Mouse (Mus musculus) liver, postnatal 0 days (tissue): ENCODE data around the gene Rbmxl2. TPM values are rescaled to one million over a fixed set of nuclear protein-coding genes. Genes with fewer than 3 reads are reported as not detected.

Source experiments
- ATAC-seq: fragments of 200-750 bp; cut with Nextera tagmentation; 2 replicates; pipeline ENCODE4 v1.8.0; 2017; ENCODE audit warnings: mild to moderate bottlenecking, moderate library complexity
- DNase-seq: peaks from one replicate; pipeline ENCODE4 v3.0.0-alpha.2; 2016
- H3K27ac ChIP-seq: fragments of 300-500 bp; sonication (generic); 2 replicates; pipeline ENCODE4 v1.5.1; 2014; ENCODE audit warnings: antibody characterized with exemption, moderate library complexity, mild to moderate bottlenecking, low read depth
- H3K27me3 ChIP-seq: fragments of 300-500 bp; sonication (generic); 2 replicates; pipeline ENCODE4 v1.6.1; 2014; ENCODE audit warnings: low read length, control low read depth, mixed read lengths; ENCODE audit not compliant: insufficient read depth
- H3K36me3 ChIP-seq: fragments of 300-500 bp; sonication (generic); replicated peaks from 2 replicates; pipeline ENCODE4 v1.6.1; 2014; ENCODE audit warnings: mild to moderate bottlenecking, control low read depth, low read length, moderate library complexity, mixed read lengths; ENCODE audit not compliant: insufficient read depth
- H3K4me1 ChIP-seq: fragments of 300-500 bp; sonication (generic); 2 replicates; pipeline ENCODE4 v1.6.1; 2014; ENCODE audit warnings: antibody characterized with exemption, mild to moderate bottlenecking, control low read depth; ENCODE audit not compliant: insufficient read depth
- H3K4me2 ChIP-seq: fragments of 300-500 bp; sonication (generic); 2 replicates; pipeline ENCODE4 v1.6.1; 2014; ENCODE audit warnings: low read depth, mild to moderate bottlenecking, low read length, moderate library complexity, mixed read lengths
- H3K4me3 ChIP-seq: fragments of 300-500 bp; sonication (generic); 2 replicates; pipeline ENCODE4 v1.5.1; 2014; ENCODE audit warnings: low read depth, low read length
- H3K9ac ChIP-seq: fragments of 300-500 bp; sonication (generic); replicated peaks from 2 replicates; pipeline ENCODE4 v1.6.1; 2014; ENCODE audit warnings: mild to moderate bottlenecking, moderate library complexity
- H3K9me3 ChIP-seq: fragments of 300-500 bp; sonication (generic); 2 replicates; pipeline ENCODE4 v1.6.1; 2016; ENCODE audit warnings: mild to moderate bottlenecking, control low read depth, low read length, mixed read lengths
- CTCF ChIP-seq: sonication (generic); IDR thresholded peaks from 2 replicates; pipeline ENCODE4 v1.5.1; 2016; ENCODE audit warnings: antibody characterized with exemption, low read depth
- EP300 ChIP-seq: IDR thresholded peaks from 2 replicates; pipeline ENCODE4 v1.6.1; 2016; ENCODE audit warnings: antibody characterized with exemption, low read depth, mild to moderate bottlenecking
- WGBS: fragments of 180-500 bp; shearing (Covaris S2); extraction: QIAGEN DNeasy Blood & Tissue Kit; methylation state at CpG from one replicate; pipeline ENCODE4 v1.1.7; 2014; ENCODE audit not compliant: insufficient replicate concordance; 5-methylcytosine and 5-hydroxymethylcytosine counted together
- polyA plus RNA-seq: library from polyadenylated mRNA; unstranded; fragments of >200 nt; fragmentation: Nextera tagmentation; extraction: Ambion mirVana; gene quantifications from 2 replicates; pipeline ENCODE4 v1.2.1, GENCODE M21; 2015

Gene Rbmxl2
- not detected in 2 replicates for polyA plus RNA-seq

- WGBS, result 33% methylated on average over 64 of the region's 70 CpGs
- Histone ChIP-seq H3K9ac (no peak within 1 kb of the TSS), H3K27ac (no peak within 1 kb of the TSS), H3K4me2 (no peak within 1 kb of the TSS), H3K4me1 (no peaks in the 10 kb centered on the region), H3K4me3 (no peak within 1 kb of the TSS; the same call in 1 of the 2 replicates), H3K36me3 (no peaks in the 10 kb centered on the region), H3K27me3 (peaks cover 19% of the 10 kb centered on the region), H3K9me3 (peaks cover 15% of the 10 kb centered on the region)
- ATAC-seq (no peak), DNase-seq (peak; percentile 13)
- TF ChIP-seq CTCF (no peak), EP300 (no peak)
These were observed at the start of gene Rbmxl2 for GRCm38 (mm10) chr7:107209204-107209860. Gene Rbmxl2, plus strand, starts transcription at chr7:107209445.

- no peak within 1 kb of the TSS for H3K4me2 ChIP-seq
- no peaks in the 10 kb centered on the region for H3K4me1 ChIP-seq
- WGBS, result 77% methylated on average over 10 of the region's 10 CpGs
- H3K27ac ChIP-seq, result no peak within 1 kb of the TSS
- ATAC-seq, result no peak
- DNase-seq, result no peak
- H3K4me3 ChIP-seq, result no peak within 1 kb of the TSS
- H3K36me3 ChIP-seq, result no peaks in the 10 kb centered on the region
- no peaks in the 10 kb centered on the region for H3K9me3 ChIP-seq
- TF ChIP-seq EP300 (no peak), CTCF (no peak)
- H3K9ac ChIP-seq, result no peak within 1 kb of the TSS
- H3K27me3 ChIP-seq, result no peaks in the 10 kb centered on the region
These were observed 42.6 kb upstream of the Rbmxl2 start, which contains the start of gene Nlrp14 for GRCm38 (mm10) chr7:107166690-107167089. Gene Nlrp14, plus strand, starts transcription at chr7:107166990.

- H3K27me3 ChIP-seq, result no peaks in the 10 kb centered on the region
- H3K4me1 ChIP-seq, result no peaks in the 10 kb centered on the region
- no peak overlapping the region for H3K9ac ChIP-seq
- no peak for DNase-seq
- H3K36me3 ChIP-seq, result no peaks in the 10 kb centered on the region
- 56% methylated on average over 2 of the region's 2 CpGs for WGBS
- no peak overlapping the region for H3K4me3 ChIP-seq
- TF ChIP-seq EP300 (no peak), CTCF (no peak)
- no peak overlapping the region for H3K27ac ChIP-seq
- H3K9me3 ChIP-seq, result no peaks in the 10 kb centered on the region
- no peak for ATAC-seq
- H3K4me2 ChIP-seq, result no peak overlapping the region
These were observed 28.8 kb upstream of the Rbmxl2 start for GRCm38 (mm10) chr7:107180406-107180805.

- Histone ChIP-seq H3K9me3 (no peaks in the 10 kb centered on the region), H3K9ac (no peak overlapping the region), H3K4me3 (no peak overlapping the region), H3K27me3 (no peaks in the 10 kb centered on the region), H3K4me1 (no peaks in the 10 kb centered on the region), H3K4me2 (no peak overlapping the region), H3K36me3 (no peaks in the 10 kb centered on the region), H3K27ac (no peak overlapping the region)
- 35% methylated on average over 3 of the region's 3 CpGs for WGBS
- DNase-seq, result no peak
- TF ChIP-seq CTCF (no peak), EP300 (no peak)
- ATAC-seq, result no peak
These were observed 7.4 kb upstream of the Rbmxl2 start for GRCm38 (mm10) chr7:107201817-107202216.

GRCm38 (mm10) chr7:107207843-107208242, 1.4 kb upstream of the Rbmxl2 start:
- H3K9ac ChIP-seq, result no peak overlapping the region
- H3K36me3 ChIP-seq, result no peaks in the 10 kb centered on the region
- no peaks in the 10 kb centered on the region for H3K4me1 ChIP-seq
- H3K4me2 ChIP-seq, result no peak overlapping the region
- WGBS, result 83% methylated on average over 3 of the region's 3 CpGs
- no peak overlapping the region for H3K4me3 ChIP-seq
- TF ChIP-seq EP300 (no peak), CTCF (no peak)
- peaks cover 19% of the 10 kb centered on the region for H3K27me3 ChIP-seq
- H3K9me3 ChIP-seq, result peaks cover 15% of the 10 kb centered on the region
- DNase-seq, result no peak
- no peak for ATAC-seq
- H3K27ac ChIP-seq, result no peak overlapping the region

GRCm38 (mm10) chr7:107210126-107210576, 906 bp downstream of the Rbmxl2 start:
- TF ChIP-seq CTCF (no peak), EP300 (no peak)
- H3K4me2 ChIP-seq, result no peak overlapping the region
- H3K36me3 ChIP-seq, result no peaks in the 10 kb centered on the region
- H3K27me3 ChIP-seq, result peaks cover 19% of the 10 kb centered on the region
- no peak overlapping the region for H3K27ac ChIP-seq
- H3K9me3 ChIP-seq, result peaks cover 15% of the 10 kb centered on the region
- no peak overlapping the region; the same call in 1 of the 2 replicates for H3K4me3 ChIP-seq
- WGBS, result 36% methylated on average over 72 of the region's 77 CpGs
- DNase-seq, result no peak
- no peak for ATAC-seq
- no peak overlapping the region for H3K9ac ChIP-seq
- no peaks in the 10 kb centered on the region for H3K4me1 ChIP-seq
